Mouse (Mus musculus): Measurements from ENCODE around the gene Cd163l1.

Gene Cd163l1

DNA sequence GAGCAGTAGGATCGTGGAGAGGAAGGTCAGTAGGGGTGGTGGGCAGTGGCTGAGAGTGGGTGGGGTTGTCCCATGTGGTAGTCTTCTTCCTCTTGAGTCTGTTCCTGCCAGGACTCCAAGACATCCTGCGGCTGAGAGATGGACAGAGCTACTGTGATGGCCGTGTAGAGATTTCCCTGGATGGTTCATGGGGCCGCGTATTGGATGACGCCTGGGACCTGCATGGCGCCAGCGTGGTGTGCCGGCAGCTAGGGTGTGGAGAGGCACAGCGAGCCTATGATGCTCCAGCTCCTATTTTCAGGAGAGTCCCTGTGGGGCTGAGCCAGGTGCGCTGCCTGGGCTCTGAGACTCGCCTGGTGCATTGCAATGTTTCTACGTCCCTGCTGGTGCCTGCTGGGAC is 6.1 kb downstream of the Cd163l1 start:
- no peak for DNase-seq

DNA sequence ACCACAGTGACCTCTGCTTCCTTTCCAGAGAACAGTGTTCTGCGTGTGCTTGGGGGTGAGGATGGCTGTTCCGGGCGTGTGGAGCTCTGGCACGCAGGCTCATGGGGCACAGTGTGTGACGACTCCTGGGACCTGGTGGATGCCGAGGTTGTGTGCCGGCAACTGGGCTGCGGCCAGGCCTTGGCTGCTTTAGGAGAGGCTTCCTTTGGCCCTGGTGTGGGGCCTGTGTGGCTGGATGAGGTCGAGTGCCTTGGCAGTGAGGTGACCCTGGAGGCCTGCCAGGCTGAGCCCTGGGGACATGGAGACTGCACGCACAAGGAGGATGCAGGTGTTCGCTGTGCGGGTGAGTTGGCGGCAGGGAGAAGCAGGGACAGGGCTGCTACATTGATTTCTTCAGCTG is 10.4 kb downstream of the Cd163l1 start:
- DNase-seq, result no peak

DNA sequence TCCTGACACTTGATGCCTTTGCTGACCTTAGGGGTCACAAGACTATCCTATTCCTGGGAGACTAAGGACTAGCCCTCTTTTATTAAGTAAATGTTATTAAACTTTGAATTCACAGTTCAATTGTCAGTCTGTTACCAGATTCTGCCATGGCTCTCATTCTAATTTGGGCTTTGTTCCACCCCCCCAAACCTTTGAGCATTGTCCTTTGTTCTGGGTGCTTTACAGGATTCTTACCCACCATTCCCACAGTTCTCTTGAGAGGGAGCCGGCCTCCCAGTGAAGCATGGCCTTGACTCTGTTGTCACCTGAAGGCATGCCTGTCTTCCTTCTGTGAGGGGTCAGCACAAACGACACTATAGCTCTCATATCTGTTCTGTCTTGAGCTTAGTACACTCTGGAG is 13.0 kb downstream of the Cd163l1 start:
- no peak for DNase-seq

GRCm38 (mm10) chr7:140233696-140234095 is 15.6 kb downstream of the Cd163l1 start:
- DNase-seq, result no peak

DNA sequence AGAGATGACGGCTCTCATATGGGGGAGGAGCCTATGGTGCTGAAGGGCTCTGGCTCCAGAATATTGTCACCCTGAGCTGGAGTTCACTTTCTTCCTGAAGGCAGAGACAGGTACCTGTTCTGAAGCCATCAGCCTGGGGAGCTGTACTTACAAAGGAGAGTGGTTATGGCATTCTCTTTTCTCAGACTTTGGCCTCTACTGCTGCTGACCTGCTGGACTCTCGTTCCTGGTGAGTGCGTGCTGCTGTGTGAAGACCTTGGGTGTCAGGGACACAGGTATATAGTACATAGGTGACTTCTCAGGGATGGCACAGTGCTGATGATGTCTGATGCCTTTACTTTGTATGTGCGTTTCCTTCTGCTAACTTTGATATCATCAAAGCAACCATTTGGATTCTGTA is 29.1 kb downstream of the Cd163l1 start, which contains the start of gene 5830411N06Rik:
TSS of gene 5830411N06Rik (plus strand) at position 69 of the 400 bp plus-strand sequence.
- DNase-seq, result no peak

DNA sequence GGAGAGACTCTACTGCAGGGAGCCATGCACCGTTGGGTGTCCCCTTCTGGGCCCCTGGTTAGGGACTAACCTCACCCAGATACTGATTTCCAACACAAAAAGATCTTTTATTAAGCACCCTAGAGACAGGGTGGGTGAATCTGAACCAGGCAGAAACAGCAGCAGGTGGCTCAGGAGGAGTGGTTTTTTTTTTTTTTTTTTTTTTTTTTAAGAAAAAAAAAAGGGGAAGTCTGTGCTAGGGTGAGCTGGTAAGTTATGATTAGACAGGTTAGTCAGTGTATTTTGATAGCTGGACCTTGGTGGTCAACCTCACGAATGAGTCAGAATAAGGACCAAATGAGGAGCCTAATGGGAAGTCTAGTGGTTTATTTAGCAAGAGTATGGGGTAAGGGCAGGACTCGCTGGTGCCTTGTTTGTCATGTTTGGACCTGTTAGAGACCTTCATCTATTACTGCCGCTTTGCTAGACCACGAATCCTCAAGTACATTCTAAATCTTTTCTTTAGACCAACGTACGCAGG is 35.8 kb downstream of the Cd163l1 start:
- DNase-seq, result no peak
